Mouse (Mus musculus) myocyte (in vitro differentiated cells): ENCODE data around the gene Ldb3. TPM values are rescaled to one million over a fixed set of nuclear protein-coding genes. Genes with fewer than 3 reads are reported as not detected.

Source experiments
- H3K27me3 ChIP-seq: one replicate; pipeline ENCODE4 v1.6.1; 2011; ENCODE audit not compliant: control insufficient read depth, insufficient read depth, insufficient read length
- H3K36me3 ChIP-seq: one replicate; pipeline ENCODE4 v1.6.1; 2011; ENCODE audit not compliant: control insufficient read depth, insufficient read depth
- H3K4me2 ChIP-seq: one replicate; pipeline ENCODE4 v1.6.1; 2011; ENCODE audit warnings: low read depth, control low read depth
- H3K4me3 ChIP-seq: one replicate; pipeline ENCODE4 v1.5.1; 2011; ENCODE audit warnings: mild to moderate bottlenecking, control low read depth, moderate library complexity
- H3K79me2 ChIP-seq: one replicate; pipeline ENCODE4 v1.6.1; 2011; ENCODE audit not compliant: control insufficient read depth, insufficient read depth
- H3ac ChIP-seq: one replicate; pipeline ENCODE4 v1.6.1; 2011; ENCODE audit not compliant: control insufficient read depth, insufficient read length
- CEBPB ChIP-seq: IDR thresholded peaks from 2 replicates; pipeline ENCODE4 v1.6.1; 2011; ENCODE audit warnings: mild to moderate bottlenecking, moderate library complexity; ENCODE audit not compliant: poor library complexity, insufficient read depth, severe bottlenecking
- E2F4 ChIP-seq: IDR thresholded peaks from one replicate; pipeline ENCODE4 v1.6.1; 2011; ENCODE audit warnings: mild to moderate bottlenecking, control low read depth, moderate library complexity; ENCODE audit not compliant: insufficient read depth
- MAX ChIP-seq: IDR thresholded peaks from one replicate; pipeline ENCODE4 v1.6.1; 2011; ENCODE audit warnings: low read depth, mild to moderate bottlenecking, control low read depth
- MYOD1 ChIP-seq, 3 experiments: IDR thresholded peaks; one replicate each; pipeline ENCODE4 v1.6.1; 2011; ENCODE audit warnings: control low read depth in 2 of 3, low read depth in 2 of 3, mild to moderate bottlenecking in 2 of 3, moderate library complexity in 1 of 3; ENCODE audit not compliant: insufficient read length in 2 of 3, control insufficient read depth in 1 of 3
- MYOG ChIP-seq, 3 experiments: IDR thresholded peaks; one replicate each; pipeline ENCODE4 v1.6.1; 2011; ENCODE audit warnings: control low read depth in 2 of 3, low read depth in 2 of 3, mild to moderate bottlenecking in 2 of 3; ENCODE audit not compliant: insufficient read length in 2 of 3, control insufficient read depth in 1 of 3, insufficient read depth in 1 of 3
- POLR2A ChIP-seq: IDR thresholded peaks from one replicate; pipeline ENCODE4 v1.6.1; 2011; ENCODE audit warnings: low read depth, mild to moderate bottlenecking, control low read depth, moderate library complexity; ENCODE audit not compliant: insufficient read length
- POLR2AphosphoS2 ChIP-seq: IDR thresholded peaks from one replicate; pipeline ENCODE4 v1.6.1; 2011; ENCODE audit warnings: low read depth, control low read depth; ENCODE audit not compliant: insufficient read length
- REST ChIP-seq: IDR thresholded peaks from one replicate; pipeline ENCODE4 v1.6.1; 2011; ENCODE audit warnings: mild to moderate bottlenecking, control low read depth, moderate library complexity; ENCODE audit not compliant: insufficient read depth, insufficient read length
- SRF ChIP-seq: IDR thresholded peaks from one replicate; pipeline ENCODE4 v1.6.1; 2011; ENCODE audit warnings: low read depth; ENCODE audit not compliant: control insufficient read depth, insufficient read length
- TCF12 ChIP-seq: IDR thresholded peaks from one replicate; pipeline ENCODE4 v1.6.1; 2011; ENCODE audit warnings: mild to moderate bottlenecking, control low read depth; ENCODE audit not compliant: poor library complexity, insufficient read depth, severe bottlenecking
- TCF3 ChIP-seq: IDR thresholded peaks from one replicate; pipeline ENCODE4 v1.6.1; 2011; ENCODE audit warnings: low read depth, control low read depth; ENCODE audit not compliant: insufficient read length
- USF1 ChIP-seq: IDR thresholded peaks from one replicate; pipeline ENCODE4 v1.6.1; 2011; ENCODE audit warnings: low read depth, mild to moderate bottlenecking, control low read depth, moderate library complexity
- polyA plus RNA-seq: library from polyadenylated mRNA; unstranded; fragments of >200 nt; fragmentation: generic; extraction: Trizol; gene quantifications from one replicate; pipeline ENCODE4 v1.2.1, GENCODE M21; 2012; ENCODE audit warnings: missing spikeins

Gene Ldb3
- polyA plus RNA-seq, 1 experiment, result 83.9 TPM

DNA sequence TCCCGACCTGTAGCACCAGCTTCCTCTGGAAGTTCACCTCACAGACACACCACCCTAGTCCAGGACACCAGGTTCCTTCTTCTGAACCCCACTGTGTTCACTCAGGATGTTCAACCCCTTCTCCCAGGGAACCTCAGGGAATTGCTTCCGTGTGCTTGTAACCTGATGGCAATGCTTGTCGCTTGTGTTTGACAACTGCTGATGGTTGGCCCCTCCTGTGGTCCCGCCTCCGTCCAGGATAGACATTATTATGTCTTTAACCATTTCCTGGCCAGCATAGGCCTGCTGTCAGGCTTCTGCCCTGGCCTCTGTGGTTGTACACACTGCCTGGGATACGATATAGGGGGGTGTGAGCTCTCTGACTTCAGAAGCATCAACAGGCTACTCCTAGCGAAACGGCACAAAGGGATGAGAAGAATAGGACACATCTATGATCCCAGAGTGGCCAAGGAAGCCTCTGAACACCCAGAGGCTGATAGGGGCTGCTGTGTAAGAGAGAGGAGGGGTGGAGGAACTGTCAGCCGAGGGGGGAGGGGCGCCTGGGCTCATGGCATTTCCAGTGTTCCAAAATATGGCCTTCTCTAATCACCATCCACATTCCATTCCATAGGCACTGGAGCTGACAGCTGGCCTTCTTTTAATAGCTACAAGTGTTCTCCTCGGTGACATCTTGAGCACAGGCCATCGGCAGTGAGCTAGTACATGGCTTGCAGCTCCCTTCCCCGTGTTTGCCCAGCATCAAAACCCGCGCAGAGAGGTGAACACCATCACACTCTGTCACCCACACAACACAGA, 3.5 kb upstream of the Ldb3 start:
- peak overlapping the region; percentile 41 for H3K4me2 ChIP-seq
- no peaks in the 10 kb centered on the region for H3K36me3 ChIP-seq
- no peaks in the 10 kb centered on the region for H3K27me3 ChIP-seq
- no peak overlapping the region for H3K4me3 ChIP-seq
- H3ac ChIP-seq, result no peak overlapping the region
- H3K79me2 ChIP-seq, result peaks cover 12% of the 10 kb centered on the region
- TF ChIP-seq TCF3 (no peak), POLR2A (no peak), MYOD1 (IDR thresholded peaks at IDR 0.05; ENCODE audit: control insufficient read depth in 1 of 3, insufficient read length in 2 of 3, low read depth in 2 of 3) (peak in 2 of 3 experiments; percentile 37 to 52), MYOG (IDR thresholded peaks at IDR 0.05; ENCODE audit: control insufficient read depth in 1 of 3, insufficient read depth in 1 of 3, insufficient read length in 2 of 3, low read depth in 2 of 3) (peak; percentile 21 to 79 (median 76)), TCF12 (peak; percentile 21), SRF (no peak)

DNA sequence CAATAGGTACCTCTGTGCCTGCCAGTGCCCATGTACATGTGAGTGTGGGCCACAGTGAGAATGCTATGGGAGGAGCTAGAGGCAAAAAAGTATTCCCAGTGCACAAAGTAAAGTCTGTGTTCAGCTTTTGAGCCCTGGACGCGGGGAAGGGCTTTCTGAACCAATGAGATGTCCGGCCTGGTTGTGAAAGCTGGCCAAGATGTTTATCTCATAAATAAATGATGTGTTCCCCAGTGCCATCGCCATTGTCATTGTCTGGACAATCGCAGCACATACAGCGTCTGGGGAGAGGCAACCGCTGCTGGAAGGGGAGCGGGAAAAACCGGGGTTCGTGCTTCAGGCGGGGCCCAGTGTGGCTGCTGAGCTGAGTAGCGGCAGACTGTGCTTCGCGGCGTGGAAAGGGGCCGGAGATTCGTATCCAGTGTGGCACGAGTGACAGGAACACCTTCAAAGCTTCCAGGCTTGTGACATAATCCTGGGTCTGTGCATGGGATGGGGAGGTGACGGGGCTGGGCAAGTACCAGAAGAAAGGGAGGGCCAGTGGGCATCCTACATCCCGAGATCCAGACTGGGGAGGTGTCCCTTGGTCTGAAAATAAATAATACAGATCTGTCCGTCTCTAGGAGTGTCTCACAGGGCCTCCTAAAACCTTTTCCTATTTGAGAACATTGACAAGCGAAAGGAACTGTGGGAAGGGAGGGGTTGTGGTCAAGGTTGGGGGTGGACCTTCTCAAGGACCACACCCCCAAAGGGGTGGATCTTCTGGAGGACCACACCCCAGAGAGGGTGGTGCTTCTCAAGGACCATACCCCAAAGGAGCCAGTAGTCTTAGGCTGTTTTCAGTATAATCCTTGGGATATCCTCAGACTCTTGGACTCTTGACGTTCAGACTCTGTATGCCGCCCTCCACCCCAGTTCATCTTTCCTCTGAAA, 2.5 kb upstream of the Ldb3 start:
- Histone ChIP-seq H3K4me2 (peak overlapping the region; percentile 41), H3K36me3 (no peaks in the 10 kb centered on the region), H3K27me3 (no peaks in the 10 kb centered on the region), H3K4me3 (no peak overlapping the region), H3K79me2 (peaks cover 16% of the 10 kb centered on the region), H3ac (no peak overlapping the region)
- TF ChIP-seq POLR2A, result no peak
- no peak for TF ChIP-seq POLR2AphosphoS2
- TF ChIP-seq REST, result no peak
- no peak for TF ChIP-seq USF1
- TF ChIP-seq CEBPB, result no peak
- no peak for TF ChIP-seq TCF12
- no peak for TF ChIP-seq MYOG (IDR thresholded peaks at IDR 0.05; ENCODE audit: control insufficient read depth in 1 of 3, insufficient read depth in 1 of 3, insufficient read length in 2 of 3, low read depth in 2 of 3)
- no peak for TF ChIP-seq TCF3
- no peak for TF ChIP-seq SRF
- TF ChIP-seq MAX, result no peak
- TF ChIP-seq E2F4, result no peak
- TF ChIP-seq MYOD1 (IDR thresholded peaks at IDR 0.05; ENCODE audit: control insufficient read depth in 1 of 3, insufficient read length in 2 of 3, low read depth in 2 of 3), result no peak

DNA sequence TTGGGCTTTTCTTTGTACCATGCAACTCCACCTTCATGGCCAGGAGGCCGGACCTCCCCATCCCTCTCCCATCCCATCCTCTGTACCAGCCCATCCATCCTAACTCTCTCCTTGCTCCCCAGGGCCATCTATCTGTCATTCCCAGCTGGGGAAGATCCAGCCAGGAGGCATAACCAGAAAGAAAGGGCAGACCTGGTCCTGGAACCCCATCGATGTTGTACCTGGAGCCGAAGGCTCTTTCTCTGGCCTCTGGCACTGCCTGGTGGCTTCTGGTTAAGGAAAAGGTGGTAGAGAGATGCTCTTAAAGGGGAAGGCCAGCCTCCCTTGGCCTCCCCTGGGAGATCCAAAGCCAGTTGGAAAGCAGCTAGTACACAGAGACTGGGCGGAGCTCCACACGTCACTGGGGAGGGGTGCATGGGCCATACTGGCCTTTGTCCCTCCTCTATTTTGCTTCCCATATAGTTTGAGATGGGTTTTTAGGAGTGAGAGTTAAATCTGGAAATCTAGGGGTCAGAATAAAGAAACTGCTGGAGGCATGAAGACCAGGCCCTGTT, 1.6 kb upstream of the Ldb3 start:
- no peaks in the 10 kb centered on the region for H3K36me3 ChIP-seq
- no peak overlapping the region for H3ac ChIP-seq
- TF ChIP-seq USF1, result no peak
- no peak overlapping the region for H3K4me3 ChIP-seq
- peaks cover 16% of the 10 kb centered on the region for H3K79me2 ChIP-seq
- H3K27me3 ChIP-seq, result no peaks in the 10 kb centered on the region
- no peak overlapping the region for H3K4me2 ChIP-seq

DNA sequence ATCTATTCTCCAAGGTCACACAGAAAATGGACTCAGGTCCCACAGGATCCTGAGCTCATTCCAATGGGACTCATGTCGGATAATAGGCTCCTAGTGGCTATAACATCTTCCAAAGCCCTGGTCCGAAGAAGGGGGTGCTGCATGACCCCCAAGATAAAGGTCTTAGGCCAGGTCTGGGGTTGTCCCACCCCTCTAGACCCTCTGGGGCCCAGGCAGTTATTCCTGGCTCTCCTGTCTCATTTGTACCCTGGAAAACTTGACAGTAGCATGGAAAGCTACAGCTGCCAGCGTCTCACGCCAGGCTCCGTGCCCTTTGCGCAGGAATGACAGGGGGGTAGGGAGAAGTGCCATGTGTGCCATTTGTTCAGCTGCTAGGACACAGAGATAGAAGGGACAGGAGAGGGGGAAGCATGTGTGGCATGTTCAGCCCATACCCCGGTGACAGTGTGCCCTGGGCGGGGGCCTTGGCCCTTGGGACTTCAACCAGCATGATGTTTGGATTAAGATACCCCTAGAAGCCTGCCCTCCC, 767 bp upstream of the Ldb3 start:
- Histone ChIP-seq H3K4me3 (peak overlapping the region; percentile 34), H3K27me3 (no peaks in the 10 kb centered on the region), H3ac (no peak overlapping the region), H3K4me2 (peak overlapping the region; percentile 73), H3K79me2 (peaks cover 16% of the 10 kb centered on the region), H3K36me3 (no peaks in the 10 kb centered on the region)
- no peak for TF ChIP-seq POLR2A
- TF ChIP-seq USF1, result no peak
- TF ChIP-seq MYOG (IDR thresholded peaks at IDR 0.05; ENCODE audit: control insufficient read depth in 1 of 3, insufficient read depth in 1 of 3, insufficient read length in 2 of 3, low read depth in 2 of 3), result peak in 1 of 3 experiments; percentile 54
- no peak for TF ChIP-seq TCF3
- no peak for TF ChIP-seq MAX
- no peak for TF ChIP-seq TCF12
- no peak for TF ChIP-seq E2F4
- TF ChIP-seq SRF, result no peak
